Mouse (Mus musculus): ENCODE results near the gene Anp32e. TPM values are rescaled to one million over a fixed set of nuclear protein-coding genes. Genes with fewer than 3 reads are reported as not detected.

The Anp32e gene
- polyA plus RNA-seq, 1 experiment = 48.5 TPM

DNA sequence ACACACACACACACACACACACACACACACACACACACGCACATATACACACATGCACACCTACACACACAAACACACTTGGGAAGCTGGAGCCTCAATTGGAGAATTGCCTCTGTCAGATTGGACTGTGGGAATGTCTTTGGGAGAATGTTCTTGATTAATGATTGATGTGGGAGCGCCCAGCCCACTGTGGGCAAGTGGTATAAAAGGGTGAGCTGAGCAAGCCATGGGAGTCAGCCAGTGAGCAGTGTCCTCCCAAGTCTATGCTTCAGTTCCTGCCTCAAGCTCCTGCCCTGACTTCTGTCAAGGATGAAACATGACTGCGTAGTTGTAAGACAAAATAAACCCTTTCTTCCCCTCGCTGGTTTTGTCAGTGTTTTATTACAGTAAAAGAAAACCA, 41.5 kb upstream of the Anp32e start:
- no peak overlapping the region for H3ac ChIP-seq (ENCODE audit: control insufficient read depth, insufficient read length)
- H3K4me3 ChIP-seq = no peak overlapping the region
- H3K4me2 ChIP-seq (ENCODE audit: low read depth) = no peak overlapping the region
- no peaks in the 10 kb centered on the region for H3K27me3 ChIP-seq (ENCODE audit: control insufficient read depth, insufficient read depth, insufficient read length)
- peaks cover 4% of the 10 kb centered on the region for H3K36me3 ChIP-seq (ENCODE audit: control insufficient read depth, insufficient read depth)
- no peaks in the 10 kb centered on the region for H3K79me2 ChIP-seq (ENCODE audit: control insufficient read depth, insufficient read depth)
- TF ChIP-seq MYOD1 (IDR thresholded peaks at IDR 0.05; ENCODE audit: control insufficient read depth in 1 of 3, insufficient read length in 2 of 3, low read depth in 2 of 3) (no peak), POLR2A (IDR thresholded peaks at IDR 0.05; ENCODE audit: insufficient read length, low read depth) (no peak), POLR2AphosphoS2 (IDR thresholded peaks at IDR 0.05; ENCODE audit: insufficient read length, low read depth) (no peak), CEBPB (IDR thresholded peaks at IDR 0.05; ENCODE audit: insufficient read depth, poor library complexity, severe bottlenecking) (no peak), USF1 (IDR thresholded peaks at IDR 0.05; ENCODE audit: low read depth) (no peak)

DNA sequence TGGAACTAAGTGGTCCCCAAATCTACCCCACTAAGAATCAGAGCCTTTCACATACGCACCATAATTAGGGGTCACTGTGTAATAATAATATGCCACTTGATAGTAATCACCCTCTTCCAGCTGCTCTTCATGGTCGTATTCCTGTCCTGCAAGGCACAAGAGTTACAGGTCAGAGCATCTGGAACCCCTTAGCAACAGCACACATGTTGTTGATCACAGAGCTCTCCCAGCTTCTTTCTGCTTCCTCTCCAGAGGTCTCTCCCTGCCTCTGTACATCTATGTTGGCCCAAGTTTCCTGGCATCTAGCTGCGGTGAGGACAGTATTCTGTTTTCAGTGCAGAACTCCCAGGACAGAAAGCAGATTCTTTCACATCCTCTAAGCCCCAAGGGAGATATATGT, 39.4 kb upstream of the Anp32e start:
- no peak overlapping the region for H3K4me3 ChIP-seq
- H3K4me2 ChIP-seq (ENCODE audit: low read depth) = no peak overlapping the region
- no peak overlapping the region for H3ac ChIP-seq (ENCODE audit: control insufficient read depth, insufficient read length)
- no peaks in the 10 kb centered on the region for H3K27me3 ChIP-seq (ENCODE audit: control insufficient read depth, insufficient read depth, insufficient read length)
- H3K36me3 ChIP-seq (ENCODE audit: control insufficient read depth, insufficient read depth) = peaks cover 4% of the 10 kb centered on the region
- TF ChIP-seq TCF3 (IDR thresholded peaks at IDR 0.05; ENCODE audit: insufficient read length, low read depth) = no peak
- no peak for TF ChIP-seq POLR2A (IDR thresholded peaks at IDR 0.05; ENCODE audit: insufficient read length, low read depth)
- TF ChIP-seq USF1 (IDR thresholded peaks at IDR 0.05; ENCODE audit: low read depth) = no peak
- TF ChIP-seq MAX (IDR thresholded peaks at IDR 0.05; ENCODE audit: low read depth) = no peak
- no peak for TF ChIP-seq MYOG (IDR thresholded peaks at IDR 0.05; ENCODE audit: control insufficient read depth in 1 of 3, insufficient read depth in 1 of 3, insufficient read length in 2 of 3, low read depth in 2 of 3)
- no peak for TF ChIP-seq REST (IDR thresholded peaks at IDR 0.05; ENCODE audit: insufficient read depth, insufficient read length)
- TF ChIP-seq CEBPB (IDR thresholded peaks at IDR 0.05; ENCODE audit: insufficient read depth, poor library complexity, severe bottlenecking) = no peak
- TF ChIP-seq MYOD1 (IDR thresholded peaks at IDR 0.05; ENCODE audit: control insufficient read depth in 1 of 3, insufficient read length in 2 of 3, low read depth in 2 of 3) = no peak
- TF ChIP-seq TCF12 (IDR thresholded peaks at IDR 0.05; ENCODE audit: insufficient read depth, poor library complexity, severe bottlenecking) = no peak
- no peak for TF ChIP-seq E2F4 (IDR thresholded peaks at IDR 0.05; ENCODE audit: insufficient read depth)
- TF ChIP-seq POLR2AphosphoS2 (IDR thresholded peaks at IDR 0.05; ENCODE audit: insufficient read length, low read depth) = no peak
- TF ChIP-seq SRF (IDR thresholded peaks at IDR 0.05; ENCODE audit: control insufficient read depth, insufficient read length, low read depth) = no peak
- H3K79me2 ChIP-seq (ENCODE audit: control insufficient read depth, insufficient read depth) = peaks cover 8% of the 10 kb centered on the region

GRCm38 (mm10) chr3:95891211-95892065, 37.6 kb upstream of the Anp32e start, which contains the start of gene BC028528:
Gene BC028528, minus strand, starts transcription at chr3:95892005.
- peaks cover 4% of the 10 kb centered on the region for H3K36me3 ChIP-seq (ENCODE audit: control insufficient read depth, insufficient read depth)
- H3K27me3 ChIP-seq (ENCODE audit: control insufficient read depth, insufficient read depth, insufficient read length) = no peaks in the 10 kb centered on the region
- peak within 1 kb of the TSS; percentile 91 for H3K4me2 ChIP-seq (ENCODE audit: low read depth)
- H3ac ChIP-seq (ENCODE audit: control insufficient read depth, insufficient read length) = no peak within 1 kb of the TSS
- H3K79me2 ChIP-seq (ENCODE audit: control insufficient read depth, insufficient read depth) = peaks cover 14% of the 10 kb centered on the region
- no peak for TF ChIP-seq POLR2A (IDR thresholded peaks at IDR 0.05; ENCODE audit: insufficient read length, low read depth)
- no peak for TF ChIP-seq REST (IDR thresholded peaks at IDR 0.05; ENCODE audit: insufficient read depth, insufficient read length)
- TF ChIP-seq CEBPB (IDR thresholded peaks at IDR 0.05; ENCODE audit: insufficient read depth, poor library complexity, severe bottlenecking) = no peak
- no peak for TF ChIP-seq MAX (IDR thresholded peaks at IDR 0.05; ENCODE audit: low read depth)
- TF ChIP-seq E2F4 (IDR thresholded peaks at IDR 0.05; ENCODE audit: insufficient read depth) = no peak
- no peak for TF ChIP-seq POLR2AphosphoS2 (IDR thresholded peaks at IDR 0.05; ENCODE audit: insufficient read length, low read depth)
- no peak for TF ChIP-seq MYOD1 (IDR thresholded peaks at IDR 0.05; ENCODE audit: control insufficient read depth in 1 of 3, insufficient read length in 2 of 3, low read depth in 2 of 3)
- no peak for TF ChIP-seq TCF12 (IDR thresholded peaks at IDR 0.05; ENCODE audit: insufficient read depth, poor library complexity, severe bottlenecking)
- no peak for TF ChIP-seq SRF (IDR thresholded peaks at IDR 0.05; ENCODE audit: control insufficient read depth, insufficient read length, low read depth)
- TF ChIP-seq MYOG (IDR thresholded peaks at IDR 0.05; ENCODE audit: control insufficient read depth in 1 of 3, insufficient read depth in 1 of 3, insufficient read length in 2 of 3, low read depth in 2 of 3) = no peak
- TF ChIP-seq TCF3 (IDR thresholded peaks at IDR 0.05; ENCODE audit: insufficient read length, low read depth) = no peak
- no peak for TF ChIP-seq USF1 (IDR thresholded peaks at IDR 0.05; ENCODE audit: low read depth)
- peak within 1 kb of the TSS; percentile 81 for H3K4me3 ChIP-seq

DNA sequence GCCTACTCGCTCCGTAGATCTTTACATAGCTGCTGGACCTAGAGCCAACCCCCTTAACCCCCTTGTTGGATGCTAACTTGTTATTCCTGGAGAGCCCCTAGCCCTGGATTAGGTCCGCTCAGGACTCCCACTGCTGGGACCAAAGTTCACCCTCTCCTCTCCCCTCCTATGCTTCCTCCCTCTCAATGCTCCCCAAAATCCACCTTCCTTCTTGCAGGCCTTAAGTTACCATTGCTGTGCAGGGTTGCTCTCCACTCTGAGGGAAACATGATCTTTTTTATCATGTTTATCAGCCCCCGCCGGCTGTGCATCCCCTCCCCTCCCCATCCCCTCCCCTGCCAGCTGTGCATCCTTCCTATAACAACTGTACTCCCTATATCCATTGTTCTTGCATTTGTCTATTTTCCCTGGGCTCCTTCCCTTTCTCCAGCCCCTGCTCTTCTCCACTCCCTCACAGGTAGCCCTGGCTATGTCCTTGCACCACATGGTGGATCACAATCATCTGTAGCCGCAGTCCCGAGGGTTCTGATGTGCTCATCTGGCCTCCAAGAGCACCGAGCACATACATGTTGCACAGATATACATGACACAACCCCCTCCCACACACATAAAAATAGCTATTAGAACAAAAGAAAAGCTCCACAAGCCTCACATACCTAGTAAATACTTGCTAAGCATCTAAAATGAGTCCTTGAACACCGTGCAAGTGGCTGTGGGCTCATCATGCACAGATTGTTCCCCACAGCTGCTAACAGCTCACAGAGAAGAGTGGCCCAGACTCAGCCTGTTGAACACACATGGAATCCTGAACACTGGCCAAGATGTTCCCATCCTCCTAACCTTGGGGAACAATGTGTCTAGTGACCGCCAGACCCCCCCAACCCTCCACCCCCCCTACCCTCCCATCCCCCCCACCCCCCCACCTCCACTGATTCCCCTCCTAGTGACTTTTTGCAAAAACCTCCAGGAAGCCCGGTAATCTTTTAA, 36.7 kb upstream of the Anp32e start:
- H3K36me3 ChIP-seq (ENCODE audit: control insufficient read depth, insufficient read depth) = peaks cover 4% of the 10 kb centered on the region
- peak overlapping the region; percentile 81 for H3K4me3 ChIP-seq
- no peak for TF ChIP-seq E2F4 (IDR thresholded peaks at IDR 0.05; ENCODE audit: insufficient read depth)
- TF ChIP-seq USF1 (IDR thresholded peaks at IDR 0.05; ENCODE audit: low read depth) = no peak
- TF ChIP-seq POLR2A (IDR thresholded peaks at IDR 0.05; ENCODE audit: insufficient read length, low read depth) = no peak
- no peak for TF ChIP-seq MYOD1 (IDR thresholded peaks at IDR 0.05; ENCODE audit: control insufficient read depth in 1 of 3, insufficient read length in 2 of 3, low read depth in 2 of 3)
- TF ChIP-seq TCF3 (IDR thresholded peaks at IDR 0.05; ENCODE audit: insufficient read length, low read depth) = no peak
- TF ChIP-seq MYOG (IDR thresholded peaks at IDR 0.05; ENCODE audit: control insufficient read depth in 1 of 3, insufficient read depth in 1 of 3, insufficient read length in 2 of 3, low read depth in 2 of 3) = no peak
- TF ChIP-seq SRF (IDR thresholded peaks at IDR 0.05; ENCODE audit: control insufficient read depth, insufficient read length, low read depth) = no peak
- TF ChIP-seq POLR2AphosphoS2 (IDR thresholded peaks at IDR 0.05; ENCODE audit: insufficient read length, low read depth) = no peak
- no peak for TF ChIP-seq CEBPB (IDR thresholded peaks at IDR 0.05; ENCODE audit: insufficient read depth, poor library complexity, severe bottlenecking)
- no peak for TF ChIP-seq REST (IDR thresholded peaks at IDR 0.05; ENCODE audit: insufficient read depth, insufficient read length)
- no peak for TF ChIP-seq TCF12 (IDR thresholded peaks at IDR 0.05; ENCODE audit: insufficient read depth, poor library complexity, severe bottlenecking)
- TF ChIP-seq MAX (IDR thresholded peaks at IDR 0.05; ENCODE audit: low read depth) = no peak

More for the DNA sequence above, 36.7 kb upstream of the Anp32e start:
- Histone ChIP-seq H3K79me2 (ENCODE audit: control insufficient read depth, insufficient read depth) (peaks cover 14% of the 10 kb centered on the region), H3K27me3 (ENCODE audit: control insufficient read depth, insufficient read depth, insufficient read length) (no peaks in the 10 kb centered on the region), H3ac (ENCODE audit: control insufficient read depth, insufficient read length) (no peak overlapping the region), H3K4me2 (ENCODE audit: low read depth) (peak overlapping the region; percentile 91)

Data from myocyte (in vitro differentiated cells).